Mouse (Mus musculus): ENCODE data around the gene Endog. TPM values are rescaled to one million over a fixed set of nuclear protein-coding genes. Genes with fewer than 3 reads are reported as not detected.
A peak's percentile ranks its signal among the peaks of the same experiment; 100 is the strongest.

Endog gene
- polyA plus RNA-seq, 1 experiment from 2014 or later, result 15.6 TPM

GRCm38 (mm10) chr2:30214745-30215144 lies 43.5 kb downstream of the Endog start:
- H3K27me3 ChIP-seq, result no peaks in the 10 kb centered on the region
- no peak overlapping the region for H3K9ac ChIP-seq
- no peaks in the 10 kb centered on the region for H3K36me3 ChIP-seq
- no peaks in the 10 kb centered on the region; the same call in 1 of the 2 replicates for H3K4me1 ChIP-seq (replicated peaks)
- WGBS (ENCODE audit: insufficient replicate concordance), result 75% methylated on average over 3 of the region's 3 CpGs
- peak overlapping the region; percentile 6; the same call in 1 of the 2 replicates for H3K27ac ChIP-seq
- no peak overlapping the region for H3K4me3 ChIP-seq (replicated peaks)
- DNase-seq, result no peak
- no peak overlapping the region for H3K4me2 ChIP-seq
- H3K9me3 ChIP-seq (replicated peaks), result no peaks in the 10 kb centered on the region; the same call in 1 of the 2 replicates
- ATAC-seq (ENCODE audit: low read depth), result no peak

DNA sequence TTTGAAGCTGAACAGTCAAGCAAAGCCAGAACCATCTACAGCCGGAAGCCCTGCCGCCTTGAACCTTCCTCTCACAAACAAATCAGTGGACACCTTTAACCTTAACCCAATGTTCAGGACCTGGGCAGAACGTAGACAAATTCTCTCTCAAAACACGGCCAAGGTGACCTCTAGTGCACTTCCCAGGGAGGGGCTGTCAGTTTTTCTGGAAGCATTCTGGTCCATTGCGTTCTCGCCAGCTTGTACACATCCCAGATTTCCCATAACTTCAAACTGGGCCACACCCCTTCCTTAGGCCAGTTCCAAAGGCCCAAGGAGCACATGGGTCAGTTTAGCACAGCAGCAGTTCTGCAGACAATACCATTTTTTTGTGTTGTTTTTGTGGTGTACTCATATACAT lies 44.2 kb downstream of the Endog start:
- Histone ChIP-seq H3K27ac (no peak overlapping the region), H3K4me3 (replicated peaks) (no peak overlapping the region), H3K27me3 (no peaks in the 10 kb centered on the region), H3K9ac (no peak overlapping the region), H3K4me1 (replicated peaks) (no peaks in the 10 kb centered on the region; the same call in 1 of the 2 replicates), H3K36me3 (no peaks in the 10 kb centered on the region), H3K9me3 (replicated peaks) (no peaks in the 10 kb centered on the region; the same call in 1 of the 2 replicates), H3K4me2 (no peak overlapping the region)
- WGBS (ENCODE audit: insufficient replicate concordance), result 74% methylated on average over 6 of the region's 6 CpGs
- DNase-seq (no peak), ATAC-seq (ENCODE audit: low read depth) (no peak)

- no peak overlapping the region for H3K4me3 ChIP-seq (replicated peaks)
- no peak for ATAC-seq (ENCODE audit: low read depth)
Observed at GRCm38 (mm10) chr2:30216293-30216692, 45.0 kb downstream of the Endog start.

More at GRCm38 (mm10) chr2:30216293-30216692, 45.0 kb downstream of the Endog start:
- Histone ChIP-seq H3K27me3 (no peaks in the 10 kb centered on the region), H3K36me3 (no peaks in the 10 kb centered on the region), H3K4me2 (no peak overlapping the region), H3K4me1 (replicated peaks) (no peaks in the 10 kb centered on the region; the same call in 1 of the 2 replicates), H3K9me3 (replicated peaks) (no peaks in the 10 kb centered on the region; the same call in 1 of the 2 replicates), H3K9ac (no peak overlapping the region), H3K27ac (no peak overlapping the region)
- WGBS (ENCODE audit: insufficient replicate concordance), result 82% methylated on average over 5 of the region's 5 CpGs
- DNase-seq, result no peak

Other genes starting within 250 kb of the Endog start
- gene Gle1, start 236.1 kb upstream of the Endog start, polyA plus RNA-seq (2015; fragmentation: Nextera tagmentation; extraction: Ambion mirVana), result 29.8 and 33.7 TPM in 2 replicates
- 10.9 and 11.3 TPM in 2 replicates for gene Sptan1, start 205.9 kb upstream of the Endog start, polyA plus RNA-seq (2015; fragmentation: Nextera tagmentation; extraction: Ambion mirVana)
- gene Wdr34, start 122.6 kb upstream of the Endog start, polyA plus RNA-seq (2015; fragmentation: Nextera tagmentation; extraction: Ambion mirVana), result 9.9 and 10.7 TPM in 2 replicates
- 317 and 337 TPM in 2 replicates for gene Set, start 114.1 kb upstream of the Endog start, polyA plus RNA-seq (2015; fragmentation: Nextera tagmentation; extraction: Ambion mirVana)
- 3.1 and 3.2 TPM in 2 replicates for gene Pkn3, start 93.8 kb upstream of the Endog start, polyA plus RNA-seq (2015; fragmentation: Nextera tagmentation; extraction: Ambion mirVana)
- gene Zdhhc12, start 77.8 kb upstream of the Endog start, polyA plus RNA-seq (2015; fragmentation: Nextera tagmentation; extraction: Ambion mirVana), result 22.8 and 23.9 TPM in 2 replicates
- 2.2 and 2.6 TPM in 2 replicates for gene Zer1, start 46.9 kb upstream of the Endog start, polyA plus RNA-seq (2015; fragmentation: Nextera tagmentation; extraction: Ambion mirVana)
- gene Tbc1d13, start 37.7 kb upstream of the Endog start, polyA plus RNA-seq (2015; fragmentation: Nextera tagmentation; extraction: Ambion mirVana), result 2.8 and 3.7 TPM in 2 replicates
- gene Spout1, start 7.0 kb downstream of the Endog start, polyA plus RNA-seq (2015; fragmentation: Nextera tagmentation; extraction: Ambion mirVana), result 40.5 and 42.5 TPM in 2 replicates
- 9.7 and 10.1 TPM in 2 replicates for gene Kyat1, start 34.4 kb downstream of the Endog start, polyA plus RNA-seq (2015; fragmentation: Nextera tagmentation; extraction: Ambion mirVana)
- gene Lrrc8a, start 66.2 kb downstream of the Endog start, polyA plus RNA-seq (2015; fragmentation: Nextera tagmentation; extraction: Ambion mirVana), result 11.9 and 12.5 TPM in 2 replicates
- 0.05 and 0.07 TPM in 2 replicates for gene Gm28035, start 69.1 kb downstream of the Endog start, polyA plus RNA-seq (2015; fragmentation: Nextera tagmentation; extraction: Ambion mirVana)
- 8.1 and 8.9 TPM in 2 replicates for gene Phyhd1, start 94.7 kb downstream of the Endog start, polyA plus RNA-seq (2015; fragmentation: Nextera tagmentation; extraction: Ambion mirVana)
- gene Gm28038, start 109.5 kb downstream of the Endog start, polyA plus RNA-seq (2015; fragmentation: Nextera tagmentation; extraction: Ambion mirVana), result 0.82 TPM in 1 of 2 replicates, not detected in the other
- 14.0 and 14.4 TPM in 2 replicates for gene Dolk, start 114.8 kb downstream of the Endog start, polyA plus RNA-seq (2015; fragmentation: Nextera tagmentation; extraction: Ambion mirVana)
- gene Nup188, start 114.9 kb downstream of the Endog start, polyA plus RNA-seq (2015; fragmentation: Nextera tagmentation; extraction: Ambion mirVana), result 15.5 and 20.0 TPM in 2 replicates
- 20.9 and 21.3 TPM in 2 replicates for gene Sh3glb2, start 187.8 kb downstream of the Endog start, polyA plus RNA-seq (2015; fragmentation: Nextera tagmentation; extraction: Ambion mirVana)
- gene Miga2, start 192.7 kb downstream of the Endog start, polyA plus RNA-seq (2015; fragmentation: Nextera tagmentation; extraction: Ambion mirVana), result 8.5 and 10.0 TPM in 2 replicates
- gene Dolpp1, start 220.8 kb downstream of the Endog start, polyA plus RNA-seq (2015; fragmentation: Nextera tagmentation; extraction: Ambion mirVana), result 20.3 and 21.3 TPM in 2 replicates
- gene Crat, start 244.3 kb downstream of the Endog start, polyA plus RNA-seq (2015; fragmentation: Nextera tagmentation; extraction: Ambion mirVana), result 20.5 and 23.9 TPM in 2 replicates
- 142 and 147 TPM in 2 replicates for gene Ptpa, start 244.5 kb downstream of the Endog start, polyA plus RNA-seq (2015; fragmentation: Nextera tagmentation; extraction: Ambion mirVana)